Mouse (Mus musculus) embryo, embryonic 9.5 days (tissue): ENCODE measurements around the gene Rhobtb1.

Experiments used
- DNase-seq: peaks from one replicate; pipeline ENCODE4 v3.0.0-alpha.2; 2017; ENCODE audit errors: extremely low spot score

Rhobtb1 gene

GRCm38 (mm10) chr10:69275811-69276775 lies 124.9 kb downstream of the Rhobtb1 start:
- no peak for DNase-seq

- no peak for DNase-seq
These were observed 125.7 kb downstream of the Rhobtb1 start for GRCm38 (mm10) chr10:69276920-69277435.

- DNase-seq, result no peak
These were observed 127.8 kb downstream of the Rhobtb1 start for GRCm38 (mm10) chr10:69278764-69279606.

- no peak for DNase-seq
These were observed 128.4 kb downstream of the Rhobtb1 start for GRCm38 (mm10) chr10:69279607-69279978.

- no peak for DNase-seq
These were observed 135.7 kb downstream of the Rhobtb1 start for GRCm38 (mm10) chr10:69286939-69287338.

GRCm38 (mm10) chr10:69288086-69288485 lies 136.9 kb downstream of the Rhobtb1 start:
- no peak for DNase-seq

GRCm38 (mm10) chr10:69288720-69289119 lies 137.5 kb downstream of the Rhobtb1 start:
- no peak for DNase-seq

GRCm38 (mm10) chr10:69290736-69291135 lies 139.5 kb downstream of the Rhobtb1 start:
- no peak for DNase-seq

- DNase-seq, result no peak
These were observed 144.7 kb downstream of the Rhobtb1 start for GRCm38 (mm10) chr10:69295919-69296318.

- DNase-seq, result no peak
These were observed 148.8 kb downstream of the Rhobtb1 start for GRCm38 (mm10) chr10:69299985-69300384.

- DNase-seq, result no peak
These were observed 151.4 kb downstream of the Rhobtb1 start for GRCm38 (mm10) chr10:69302667-69303066.

GRCm38 (mm10) chr10:69304819-69305218 lies 153.6 kb downstream of the Rhobtb1 start:
- no peak for DNase-seq

GRCm38 (mm10) chr10:69305600-69305999 lies 154.4 kb downstream of the Rhobtb1 start:
- DNase-seq, result no peak

GRCm38 (mm10) chr10:69306205-69306604 lies 155.0 kb downstream of the Rhobtb1 start:
- peak; percentile 20 for DNase-seq

GRCm38 (mm10) chr10:69307067-69307466 lies 155.8 kb downstream of the Rhobtb1 start:
- peak; percentile 71 for DNase-seq

GRCm38 (mm10) chr10:69309109-69309508 lies 157.9 kb downstream of the Rhobtb1 start:
- no peak for DNase-seq

- DNase-seq, result no peak
These were observed 160.6 kb downstream of the Rhobtb1 start for GRCm38 (mm10) chr10:69311867-69312266.

- DNase-seq, result no peak
These were observed 162.7 kb downstream of the Rhobtb1 start for GRCm38 (mm10) chr10:69313944-69314343.

- no peak for DNase-seq
These were observed 167.3 kb downstream of the Rhobtb1 start for GRCm38 (mm10) chr10:69318514-69318913.

GRCm38 (mm10) chr10:69320667-69321518 lies 169.7 kb downstream of the Rhobtb1 start:
- peak; percentile 78 for DNase-seq

GRCm38 (mm10) chr10:69321519-69322035 lies 170.3 kb downstream of the Rhobtb1 start:
- no peak for DNase-seq
